Mouse (Mus musculus) mesoderm, embryonic 11.5 days (tissue): ENCODE data around the gene Spire2.
"Not testable (repeated sequence)": the region's sequence is repeated elsewhere in the genome, so short reads cannot be mapped to it uniquely, and the experiment has no call there.

Experiments used
- DNase-seq: peaks from one replicate; pipeline ENCODE4 v3.0.0-alpha.2; 2012; ENCODE audit warnings: low read depth, low spot score

Gene Spire2

DNA sequence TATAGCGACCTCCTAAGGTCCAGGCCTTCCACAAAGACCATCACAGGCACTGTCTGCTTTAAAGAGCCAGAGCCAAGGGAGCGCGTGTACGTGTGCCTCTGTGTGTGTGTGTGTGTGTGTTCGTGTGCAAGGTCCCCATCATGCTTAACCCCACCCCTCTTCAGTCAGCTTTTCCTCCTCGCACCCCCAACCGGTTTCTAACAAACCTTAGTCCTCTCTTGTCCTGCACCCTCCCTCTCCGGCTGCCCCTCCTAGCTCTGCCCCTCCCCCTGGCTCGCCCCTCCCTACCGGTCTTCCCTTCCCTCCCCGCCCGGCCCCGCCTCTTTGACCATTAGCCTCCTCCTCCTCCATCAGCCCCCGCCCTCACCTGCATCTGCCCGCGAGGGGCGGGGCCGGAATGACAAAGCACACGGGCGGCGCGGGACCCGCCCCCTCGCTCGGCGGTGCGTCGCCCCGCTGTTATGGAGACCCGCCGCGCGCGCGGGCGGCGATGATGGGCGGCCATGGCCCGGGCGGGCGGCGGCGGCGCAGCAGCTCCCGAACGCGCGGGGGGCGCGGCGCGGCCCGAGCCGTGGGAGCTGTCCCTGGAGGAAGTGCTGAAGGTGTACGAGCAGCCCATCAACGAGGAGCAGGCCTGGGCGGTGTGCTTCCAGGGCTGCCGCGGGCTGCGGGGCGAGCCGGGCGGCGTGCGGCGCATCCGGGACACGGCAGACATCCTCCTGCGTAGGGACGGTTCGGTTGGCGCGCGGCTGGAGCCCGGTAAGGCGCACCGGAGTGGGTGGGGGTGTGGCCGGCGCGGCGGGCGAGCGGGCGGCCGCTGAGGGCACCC, at the start of gene Spire2:
TSS of gene Spire2 (plus strand) at position 452 of the 829 bp plus-strand sequence.
- DNase-seq = peak; percentile 89

DNA sequence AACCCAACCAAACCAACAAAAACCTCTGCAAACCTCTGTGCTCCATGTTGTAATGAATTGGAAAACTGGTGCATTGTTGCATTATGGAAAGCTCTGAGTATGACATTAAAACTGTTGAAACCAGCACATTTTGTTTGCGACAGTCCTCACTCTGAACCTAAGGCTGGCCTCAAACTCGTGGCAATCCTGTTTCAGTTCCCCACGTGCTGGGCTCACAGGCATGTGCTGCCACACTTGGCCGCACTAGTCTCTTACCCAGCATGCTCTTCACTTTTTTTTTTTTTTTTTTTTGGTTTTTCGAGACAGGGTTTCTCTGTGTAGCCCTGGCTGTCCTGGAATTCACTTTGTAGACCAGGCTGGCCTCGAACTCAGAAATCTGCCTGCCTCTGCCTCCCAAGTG, 49.5 kb upstream of the Spire2 start:
- DNase-seq = not testable (repeated sequence)

DNA sequence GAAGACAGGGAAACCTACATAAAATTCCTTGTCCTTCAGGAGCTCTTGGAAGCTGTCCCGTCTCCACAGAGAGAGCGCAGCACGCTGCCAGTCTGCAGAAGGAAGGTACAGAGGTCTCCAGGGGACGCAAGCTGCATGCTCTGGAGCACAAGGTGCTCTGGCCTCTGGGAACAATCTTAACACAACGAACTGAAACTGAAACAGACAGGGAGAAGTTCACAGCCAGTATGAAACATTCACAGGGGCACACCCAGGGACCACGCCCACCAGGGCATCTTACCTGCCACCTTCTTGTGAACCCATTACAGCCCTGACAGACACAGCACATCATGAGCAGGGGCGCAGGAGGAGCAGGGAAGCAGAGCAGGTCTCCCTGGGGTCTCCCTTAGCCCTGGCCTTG, 48.5 kb upstream of the Spire2 start:
- DNase-seq = no peak

DNA sequence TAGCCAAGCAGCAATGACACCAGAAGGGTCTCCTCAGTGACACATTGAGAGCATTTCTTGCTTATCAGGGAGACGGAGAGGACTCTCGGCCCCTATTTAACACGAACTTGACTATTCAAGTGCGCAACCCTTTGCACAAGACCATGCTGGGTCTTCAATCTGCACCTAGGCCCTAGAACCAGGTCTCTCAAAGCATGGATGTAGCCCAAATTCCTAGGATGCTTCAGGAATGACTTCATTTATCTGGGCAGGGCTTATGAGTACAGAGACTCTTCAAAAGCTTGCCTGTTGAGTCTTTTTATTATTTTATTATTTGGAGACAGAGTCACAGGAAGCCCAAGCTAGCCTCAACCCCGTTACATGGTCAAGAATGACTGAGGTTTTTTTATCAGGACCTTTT, 48.0 kb upstream of the Spire2 start:
- DNase-seq = no peak

DNA sequence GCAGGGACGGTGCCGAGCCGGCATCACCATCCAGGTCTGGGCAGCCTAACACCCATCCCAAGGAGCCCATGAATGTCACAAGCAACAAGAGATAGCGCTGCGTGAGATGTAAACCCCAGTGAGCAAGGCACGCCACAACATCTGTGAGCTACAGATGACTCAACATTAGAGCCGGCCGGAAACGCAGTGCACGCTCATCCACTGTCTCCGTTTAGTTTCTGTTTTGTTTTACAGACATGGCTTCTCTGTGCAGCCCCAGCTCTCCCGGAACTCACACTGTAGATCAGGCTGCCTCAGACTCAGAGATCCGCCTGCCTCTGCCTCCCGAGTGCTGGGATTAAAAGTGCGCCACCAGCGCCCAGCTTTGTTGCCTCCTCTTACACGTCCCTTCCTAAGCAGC, 45.2 kb upstream of the Spire2 start:
- no peak for DNase-seq

DNA sequence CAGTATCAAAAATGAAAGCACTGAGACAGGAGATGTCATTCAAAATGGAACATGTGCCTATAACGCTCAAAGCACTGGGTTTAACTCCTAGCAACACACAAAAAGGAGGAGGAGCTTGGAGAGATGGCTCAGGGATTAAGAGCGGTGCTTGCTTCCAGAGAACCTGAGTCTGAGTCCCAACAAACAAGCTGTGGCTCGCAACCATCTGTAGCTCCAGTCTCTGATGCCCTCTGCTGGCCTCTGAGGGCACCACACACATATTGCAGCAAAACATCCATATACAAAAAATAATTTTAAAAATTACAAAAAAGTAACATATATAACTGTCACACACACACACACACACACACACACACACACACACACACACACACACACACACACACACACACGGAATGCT, 42.3 kb upstream of the Spire2 start:
- peak; percentile 25 for DNase-seq

DNA sequence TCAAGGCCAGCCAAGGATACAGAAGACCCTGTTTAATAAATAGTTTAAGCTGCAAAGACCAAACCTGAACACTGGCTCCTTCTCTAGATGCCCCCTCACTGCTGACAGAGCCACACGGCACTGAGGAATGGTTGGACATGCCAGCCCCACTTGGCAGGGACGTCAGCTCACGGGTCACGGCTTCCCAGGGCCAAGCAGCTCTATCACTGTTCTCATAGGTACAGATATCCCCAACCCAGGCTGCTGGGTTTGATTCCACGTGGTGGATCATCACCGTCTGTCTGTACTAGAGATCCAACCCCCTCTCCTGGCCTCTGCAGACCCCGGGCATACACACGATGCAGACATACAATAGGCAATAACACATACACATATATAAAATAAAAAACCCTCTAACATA, 41.8 kb upstream of the Spire2 start:
- DNase-seq = no peak

DNA sequence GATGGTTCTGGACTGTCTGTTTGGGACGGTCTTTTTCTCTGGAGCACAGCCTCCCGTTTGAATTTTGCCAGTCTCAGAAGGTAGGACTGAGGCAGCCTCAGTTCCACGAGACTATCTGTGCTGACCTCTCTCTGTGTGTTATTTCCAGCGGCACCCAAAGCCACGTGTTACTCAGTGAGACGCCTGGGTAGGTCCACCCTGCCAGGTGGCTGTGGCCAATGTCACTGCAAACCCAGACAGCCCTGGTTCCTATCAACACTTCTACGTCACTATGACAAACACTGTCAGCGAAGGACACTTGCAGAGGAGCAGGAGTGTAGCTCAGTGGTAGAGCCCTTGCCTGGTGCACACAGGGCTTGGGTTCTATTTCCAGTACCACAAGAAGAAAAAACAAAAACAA, 40.8 kb upstream of the Spire2 start:
- DNase-seq = no peak

DNA sequence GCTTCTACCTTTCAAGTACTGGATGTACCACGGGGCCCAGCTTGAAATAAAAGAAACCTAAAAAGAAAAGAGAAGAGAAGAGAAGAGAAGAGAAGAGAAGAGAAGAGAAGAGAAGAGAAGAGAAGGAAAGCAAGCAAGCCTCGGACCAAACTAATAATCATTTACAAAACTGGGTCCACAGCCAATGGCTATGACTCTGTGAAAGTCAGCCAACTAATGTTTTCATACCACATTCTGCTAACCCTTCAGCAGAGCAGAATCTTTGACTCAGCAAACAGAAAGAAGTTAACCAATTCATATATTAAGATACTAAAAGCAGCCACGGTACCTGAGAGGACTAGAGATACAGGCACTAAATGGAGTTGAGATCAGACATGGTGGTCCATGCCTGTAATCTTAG, 40.2 kb upstream of the Spire2 start:
- DNase-seq = no peak

DNA sequence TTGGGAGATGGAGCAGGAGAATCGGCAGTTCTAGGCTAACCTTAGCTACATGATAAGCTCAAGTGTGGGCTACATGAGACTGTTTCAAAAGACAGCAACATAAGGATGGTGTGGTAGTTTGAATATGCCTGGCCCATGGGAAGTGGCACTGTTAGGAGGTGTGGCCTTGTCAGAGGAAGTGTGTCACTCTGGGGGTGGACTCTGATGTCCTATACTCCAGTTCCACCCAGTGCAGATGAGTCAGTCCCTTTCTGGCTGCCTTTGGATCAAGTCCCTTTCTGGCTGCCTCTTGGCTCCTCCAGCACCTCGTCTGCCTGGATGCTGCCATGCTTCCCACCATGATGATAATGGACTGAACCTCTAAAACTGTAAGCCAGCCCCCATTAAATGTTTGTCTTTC, 39.7 kb upstream of the Spire2 start:
- no peak for DNase-seq

DNA sequence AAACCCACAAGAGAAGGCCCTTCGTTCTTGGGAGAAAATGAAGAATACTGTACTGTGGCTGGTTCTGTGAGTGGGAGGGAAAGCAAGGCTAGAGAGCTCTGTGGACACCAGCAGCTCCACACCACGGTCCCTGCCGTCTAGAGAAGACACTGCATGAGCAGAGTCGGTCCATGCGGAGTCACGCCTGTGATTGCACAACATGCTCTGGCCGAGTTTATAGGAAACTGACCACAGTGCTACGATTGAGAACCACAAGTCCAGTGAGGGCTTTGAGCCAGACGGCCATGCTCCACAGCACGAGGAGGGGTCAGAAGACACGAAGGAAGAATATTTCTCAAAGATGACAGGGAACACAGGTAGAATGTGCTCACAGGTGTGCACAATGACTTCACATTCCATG, 34.2 kb upstream of the Spire2 start:
- no peak for DNase-seq

DNA sequence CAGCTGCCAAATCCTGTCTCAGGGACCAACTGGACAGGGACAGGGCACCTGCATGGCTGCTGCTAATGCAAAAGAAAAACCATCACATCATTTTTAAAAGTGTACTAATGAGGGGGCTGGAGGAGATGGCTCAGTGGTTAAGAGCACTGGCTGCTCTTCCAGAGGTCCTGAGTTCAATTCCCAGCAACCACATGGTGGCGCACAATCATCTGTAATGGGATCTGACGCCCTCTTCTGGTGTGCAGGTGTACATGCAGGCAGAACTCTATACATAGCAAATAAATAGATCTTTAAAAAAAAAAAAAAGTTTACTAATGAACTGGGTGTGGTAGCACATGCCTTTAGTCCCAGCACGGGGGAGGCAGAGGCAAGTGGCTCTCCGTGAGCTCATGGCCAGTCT, 23.8 kb upstream of the Spire2 start:
- no peak for DNase-seq

DNA sequence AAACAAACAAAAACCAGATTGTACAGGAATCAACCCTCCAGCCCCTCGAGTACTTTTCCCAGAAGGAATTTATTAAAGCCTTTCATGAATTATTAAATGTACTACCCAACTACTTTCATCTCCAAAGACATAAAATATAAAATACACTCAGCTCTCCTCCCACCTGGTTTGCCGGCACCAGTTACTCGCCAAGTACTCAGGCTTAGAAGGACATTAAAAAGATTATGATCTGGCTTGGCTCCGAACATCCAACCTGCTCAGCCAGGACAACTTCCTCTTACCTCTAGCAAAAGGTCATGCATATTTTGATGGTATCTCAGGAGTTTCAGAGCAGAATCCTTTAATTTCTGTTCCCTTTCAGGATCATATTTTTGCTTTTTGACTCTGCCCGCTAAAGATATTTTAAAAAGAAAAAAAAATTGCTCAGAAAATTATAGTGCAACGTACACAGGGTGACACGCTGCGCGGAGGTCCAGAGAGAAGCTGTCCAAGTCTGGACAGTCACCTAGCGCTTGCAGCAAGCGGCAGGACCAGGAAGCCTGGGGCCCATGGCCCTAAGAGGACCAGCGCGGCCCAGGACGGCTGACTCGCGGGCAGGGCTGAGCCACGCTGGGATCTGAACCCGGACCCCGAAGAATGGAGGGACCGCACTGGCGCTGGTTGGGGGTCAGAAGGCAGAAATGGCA, 14.6 kb upstream of the Spire2 start:
- no peak for DNase-seq

DNA sequence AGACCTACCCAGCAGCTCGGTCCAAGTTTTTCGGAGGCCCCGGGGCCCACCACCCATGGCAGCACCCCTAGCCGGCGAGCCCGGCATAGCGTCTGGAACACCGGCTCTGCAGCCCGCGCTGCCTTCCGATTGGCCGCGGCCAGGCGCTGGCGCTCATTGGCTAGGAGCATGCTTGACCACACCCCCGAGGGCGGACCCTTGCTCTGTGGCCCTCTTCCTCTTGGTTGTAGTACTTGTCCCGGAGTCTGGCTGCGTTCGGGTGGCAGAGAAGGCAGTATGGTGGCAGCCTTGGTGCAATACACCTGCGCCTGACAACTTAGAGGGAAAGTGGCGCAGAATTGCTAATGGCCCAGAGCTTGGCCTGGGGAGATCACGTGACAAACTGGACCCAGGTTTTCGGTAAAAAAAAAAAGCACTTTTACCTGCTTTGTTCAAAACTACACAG, 14.0 kb upstream of the Spire2 start, which contains the start of gene Fanca:
TSS of gene Fanca (minus strand) at position 110 of the 445 bp plus-strand sequence.
- DNase-seq = peak; percentile 95

DNA sequence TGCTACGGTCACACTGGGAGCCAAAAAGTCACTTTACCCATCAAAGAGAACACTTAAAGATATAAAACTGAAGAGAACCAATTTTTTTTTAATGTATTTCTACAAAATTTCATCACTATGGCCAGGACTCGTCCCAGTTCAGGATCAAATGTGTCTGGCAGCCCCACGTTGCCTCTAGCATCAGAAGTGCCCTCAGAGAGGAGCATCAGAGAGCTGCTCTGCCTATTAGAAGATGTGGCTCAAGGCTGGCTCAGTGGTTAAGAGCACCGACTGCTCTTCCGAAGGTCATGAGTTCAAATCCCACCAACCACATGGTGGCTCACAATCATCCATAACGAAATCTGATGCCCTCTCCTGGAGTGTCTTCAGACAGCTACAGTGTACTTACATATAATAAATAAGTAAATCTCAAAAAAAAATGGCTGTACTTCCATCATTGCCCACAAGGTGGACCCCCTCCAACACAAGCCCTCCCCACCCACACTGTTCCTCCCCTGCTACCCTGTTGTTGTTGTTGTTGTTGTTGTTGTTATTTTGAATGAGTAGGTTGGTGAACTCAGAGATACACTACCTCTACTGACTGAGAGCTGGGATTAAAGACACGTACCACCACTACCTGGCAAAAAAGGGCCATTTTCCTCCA, 12.9 kb upstream of the Spire2 start:
- DNase-seq = peak; percentile 70

DNA sequence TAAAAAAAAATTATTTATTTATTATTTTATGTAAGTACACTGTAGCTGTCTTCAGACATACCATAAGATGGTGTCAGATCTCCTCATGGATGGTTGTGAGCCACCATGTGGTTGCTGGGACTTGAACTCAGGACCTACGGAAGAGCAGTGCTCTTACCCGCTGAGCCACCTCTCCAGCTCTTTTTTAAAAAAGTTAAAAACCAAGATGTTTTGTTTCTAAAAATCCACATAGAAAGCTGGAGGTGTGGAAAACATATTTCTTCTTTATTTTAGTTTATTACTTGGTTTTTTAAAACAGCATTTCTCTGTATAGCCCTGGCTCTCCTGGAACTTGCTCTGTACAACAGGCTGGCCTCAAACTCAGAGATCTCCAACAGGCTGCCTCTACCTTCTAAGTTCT, 4.0 kb upstream of the Spire2 start:
- no peak for DNase-seq

DNA sequence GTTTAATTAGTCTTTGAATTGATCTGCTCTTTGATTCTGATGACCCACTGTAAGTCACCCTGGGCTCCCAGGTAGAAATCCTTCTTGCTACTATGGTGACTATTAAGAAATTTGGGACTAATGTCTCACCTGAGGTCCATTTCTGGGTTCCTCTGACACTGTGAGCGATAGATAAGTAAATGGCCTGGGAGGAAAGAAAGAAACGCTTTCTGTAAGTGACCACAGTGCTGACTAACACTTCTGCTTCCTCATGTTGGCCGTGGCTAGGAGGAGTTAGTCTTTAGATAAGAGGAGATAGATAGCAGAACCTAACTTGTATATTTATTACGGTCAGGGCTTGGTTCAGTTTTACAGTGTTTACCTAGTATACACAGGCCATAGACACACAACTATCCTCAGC, 3.2 kb upstream of the Spire2 start:
- DNase-seq = no peak

DNA sequence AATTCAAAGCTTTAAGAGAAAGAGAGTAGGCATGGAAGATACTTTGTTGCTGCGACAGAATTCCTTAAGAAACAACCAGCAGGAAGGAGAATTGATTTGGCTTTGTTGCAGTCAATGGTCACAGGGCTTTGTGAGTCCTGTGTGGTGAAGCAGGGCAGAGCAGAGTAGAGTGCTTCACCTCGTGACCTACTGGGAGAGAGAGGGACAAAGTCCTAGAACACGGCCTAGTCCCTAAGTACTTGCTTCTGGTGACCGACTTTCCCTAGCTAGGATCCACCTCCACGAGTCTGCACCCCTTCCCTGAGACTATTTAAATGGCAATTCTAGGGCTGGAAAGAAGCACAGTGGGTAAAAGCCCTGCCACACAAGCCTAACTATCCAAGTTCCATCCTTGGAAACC, 2.6 kb upstream of the Spire2 start:
- no peak for DNase-seq

DNA sequence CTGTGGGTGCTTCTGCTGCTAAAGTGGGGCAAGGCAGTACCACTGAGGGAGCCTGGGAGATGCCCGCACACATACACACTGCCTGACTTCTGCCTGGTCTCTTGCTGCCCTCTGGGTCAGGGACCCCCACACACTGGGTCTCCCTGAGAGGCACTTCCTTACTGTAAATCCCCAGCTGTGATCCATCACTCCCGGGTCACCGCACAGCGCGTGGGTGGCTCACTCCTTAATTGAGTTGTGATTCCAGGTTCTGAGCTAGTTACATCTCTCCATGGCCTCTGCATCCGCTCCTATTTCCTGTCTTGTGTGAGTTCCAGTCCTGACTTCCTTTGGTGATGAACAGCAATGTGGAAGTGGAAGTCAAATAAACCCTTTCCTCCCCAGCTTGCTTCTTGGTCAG, 1.8 kb upstream of the Spire2 start:
- DNase-seq = no peak

DNA sequence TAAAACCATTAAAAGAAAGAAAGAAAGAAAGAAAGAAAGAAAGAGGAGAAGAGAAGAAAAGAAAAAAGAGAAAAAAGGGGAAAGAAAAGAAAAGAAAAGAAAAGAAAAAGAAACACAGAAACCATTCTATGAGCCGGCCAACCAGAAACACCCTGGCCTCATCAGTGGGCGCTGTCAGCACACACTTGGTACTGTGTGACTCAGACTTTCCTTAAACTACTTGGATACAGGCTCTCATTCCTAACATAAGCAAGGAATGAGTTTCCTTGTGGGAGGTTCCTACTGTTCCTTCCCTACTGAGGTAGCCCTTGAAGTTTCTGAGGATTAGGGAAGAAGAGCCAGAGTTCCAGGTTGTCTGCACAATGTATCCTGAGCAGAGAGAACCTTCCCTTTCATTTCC, 1.2 kb upstream of the Spire2 start:
- no peak for DNase-seq

DNA sequence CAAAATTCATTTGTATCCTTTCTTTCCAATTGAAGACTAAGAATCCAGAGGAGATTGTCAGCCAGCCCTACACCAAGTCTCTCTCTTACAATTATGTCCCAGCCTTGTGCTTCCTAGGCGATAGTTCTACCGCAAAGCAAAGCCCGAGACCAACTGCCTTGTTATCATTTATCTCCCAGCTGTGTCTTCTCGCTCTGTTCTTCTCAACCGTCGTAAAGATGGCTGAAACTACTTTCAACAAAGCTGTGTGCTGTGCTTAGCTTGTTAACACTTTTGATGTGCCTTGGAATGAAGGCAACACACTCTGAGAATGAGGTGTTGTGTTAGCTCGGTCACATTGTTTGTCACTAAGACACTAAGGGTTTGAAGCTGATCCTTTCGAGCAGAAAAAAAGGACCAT, 703 bp upstream of the Spire2 start:
- no peak for DNase-seq

DNA sequence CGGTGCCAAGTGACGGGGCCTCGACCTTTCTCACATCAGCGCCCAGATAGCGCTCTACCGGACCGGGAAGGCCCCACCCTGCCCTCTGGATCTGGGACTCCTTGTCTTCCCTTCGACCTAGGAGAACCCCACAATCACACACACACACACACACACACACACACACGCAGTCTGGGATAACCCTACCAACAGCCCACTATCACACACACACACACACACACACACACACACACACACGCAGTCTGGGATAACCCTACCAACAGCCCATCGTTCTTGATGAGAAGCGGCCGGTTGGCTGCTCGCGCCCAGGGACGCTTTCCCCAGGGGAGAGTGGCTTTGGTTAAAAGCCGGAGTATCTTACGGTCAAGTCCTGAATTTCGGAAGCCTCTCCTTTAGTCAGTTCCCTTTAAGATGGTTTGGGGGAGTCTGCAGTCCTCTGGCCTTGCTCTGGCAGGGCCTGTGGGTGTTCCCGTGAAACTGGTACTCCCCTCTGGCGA, 626 bp downstream of the Spire2 start:
- no peak for DNase-seq
